Mouse (Mus musculus) CH12.LX (cell line): ENCODE measurements around the gene Olfr1131.

ENCODE experiments used
- ELF1 ChIP-seq: IDR thresholded peaks from 2 replicates; pipeline ENCODE4 v1.6.1; 2014; ENCODE audit warnings: low read depth, mild to moderate bottlenecking, inconsistent platforms, low read length, improper control_type of control experiment
- PAX5 ChIP-seq: IDR thresholded peaks from 2 replicates; pipeline ENCODE4 v1.6.1; 2012; ENCODE audit warnings: low read length, inconsistent platforms, mixed read lengths
- UBTF ChIP-seq: IDR thresholded peaks from 2 replicates; pipeline ENCODE4 v1.6.1; 2012; ENCODE audit warnings: low read depth, mild to moderate bottlenecking, inconsistent platforms, low read length, improper control_type of control experiment, moderate library complexity

DNA sequence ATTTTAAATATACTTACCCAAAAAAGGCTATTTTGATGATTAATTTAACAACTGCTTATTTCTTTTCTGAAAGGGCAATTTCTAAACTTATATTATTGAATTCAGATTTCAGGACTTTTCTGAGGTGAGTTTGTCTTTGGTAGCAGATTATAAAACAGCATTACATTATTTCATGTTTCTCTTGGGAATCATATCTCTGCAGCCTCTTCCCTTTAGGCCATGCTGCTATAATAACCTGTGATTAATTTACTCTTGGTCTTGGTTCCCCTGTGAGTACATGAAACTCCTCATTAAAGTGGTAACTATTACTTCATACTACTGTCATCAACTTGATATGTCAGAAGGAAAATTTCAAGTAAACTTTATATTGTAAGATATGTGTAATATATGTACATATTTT, 10.5 kb downstream of the Olfr1131 start, which contains the start of gene Olfr1132:
- TF ChIP-seq ELF1, result no peak
- no peak for TF ChIP-seq UBTF
- no peak for TF ChIP-seq PAX5
